Mouse (Mus musculus) heart, postnatal 0 days (tissue): Measurements from ENCODE around the gene Gorasp2. TPM values are rescaled to one million over a fixed set of nuclear protein-coding genes. Genes with fewer than 3 reads are reported as not detected.

Source experiments
- ATAC-seq: fragments of 200-750 bp; cut with Nextera tagmentation; 2 replicates; pipeline ENCODE4 v1.8.0; 2017; ENCODE audit warnings: low read depth, moderate number of reproducible peaks, moderate library complexity; ENCODE audit not compliant: insufficient read depth
- DNase-seq: peaks from one replicate; pipeline ENCODE4 v3.0.0-alpha.2; 2016; ENCODE audit warnings: low spot score
- H3K27ac ChIP-seq: fragments of 300-500 bp; sonication (generic); 2 replicates; pipeline ENCODE4 v1.5.1; 2014; ENCODE audit warnings: low read depth, mild to moderate bottlenecking
- H3K27me3 ChIP-seq: fragments of 300-500 bp; sonication (generic); 2 replicates; pipeline ENCODE4 v1.6.1; 2014; ENCODE audit warnings: low read length, mixed read lengths; ENCODE audit not compliant: control insufficient read depth, insufficient read depth
- H3K36me3 ChIP-seq: fragments of 300-500 bp; sonication (generic); replicated peaks from 2 replicates; pipeline ENCODE4 v1.6.1; 2014; ENCODE audit warnings: low read length, mixed read lengths; ENCODE audit not compliant: control insufficient read depth, insufficient read depth
- H3K4me1 ChIP-seq: fragments of 300-500 bp; sonication (generic); 2 replicates; pipeline ENCODE4 v1.6.1; 2014; ENCODE audit warnings: antibody characterized with exemption; ENCODE audit not compliant: control insufficient read depth, insufficient read depth
- H3K4me2 ChIP-seq: fragments of 300-500 bp; sonication (generic); 2 replicates; pipeline ENCODE4 v1.6.1; 2014; ENCODE audit warnings: low read depth, mild to moderate bottlenecking, low read length, moderate library complexity
- H3K4me3 ChIP-seq: fragments of 300-500 bp; sonication (generic); 2 replicates; pipeline ENCODE4 v1.5.1; 2014; ENCODE audit warnings: low read depth, low read length
- H3K9ac ChIP-seq: fragments of 300-500 bp; sonication (generic); replicated peaks from 2 replicates; pipeline ENCODE4 v1.6.1; 2014; ENCODE audit warnings: low read depth, low read length, mixed read lengths
- H3K9me3 ChIP-seq: fragments of 300-500 bp; sonication (generic); replicated peaks from 2 replicates; pipeline ENCODE4 v1.6.1; 2016; ENCODE audit warnings: low read length; ENCODE audit not compliant: control insufficient read depth
- CTCF ChIP-seq: IDR thresholded peaks from 2 replicates; pipeline ENCODE4 v1.5.1; 2016; ENCODE audit warnings: antibody characterized with exemption, control low read depth, low read depth
- EP300 ChIP-seq: IDR thresholded peaks from 2 replicates; pipeline ENCODE4 v1.6.1; 2016; ENCODE audit warnings: antibody characterized with exemption, low read depth
- WGBS: fragments of 180-500 bp; shearing (Covaris S2); extraction: QIAGEN DNeasy Blood & Tissue Kit; methylation state at CpG from one replicate; pipeline ENCODE4 v1.1.7; 2014; 5-methylcytosine and 5-hydroxymethylcytosine counted together
- polyA plus RNA-seq: library from polyadenylated mRNA; unstranded; fragments of >200 nt; fragmentation: Nextera tagmentation; extraction: Ambion mirVana; gene quantifications from 2 replicates; pipeline ENCODE4 v1.2.1, GENCODE M21; 2015
- total RNA-seq: library from RNA; depleted of rRNA; stranded (reverse); fragments of >200 nt; gene quantifications from 2 replicates; pipeline ENCODE4 v1.2.3, GENCODE M21; 2014; ENCODE audit warnings: low replicate concordance

Gorasp2 gene
- total and polyA plus RNA-seq, 2 experiments from 2014 or later = 79.8 to 116 TPM

DNA sequence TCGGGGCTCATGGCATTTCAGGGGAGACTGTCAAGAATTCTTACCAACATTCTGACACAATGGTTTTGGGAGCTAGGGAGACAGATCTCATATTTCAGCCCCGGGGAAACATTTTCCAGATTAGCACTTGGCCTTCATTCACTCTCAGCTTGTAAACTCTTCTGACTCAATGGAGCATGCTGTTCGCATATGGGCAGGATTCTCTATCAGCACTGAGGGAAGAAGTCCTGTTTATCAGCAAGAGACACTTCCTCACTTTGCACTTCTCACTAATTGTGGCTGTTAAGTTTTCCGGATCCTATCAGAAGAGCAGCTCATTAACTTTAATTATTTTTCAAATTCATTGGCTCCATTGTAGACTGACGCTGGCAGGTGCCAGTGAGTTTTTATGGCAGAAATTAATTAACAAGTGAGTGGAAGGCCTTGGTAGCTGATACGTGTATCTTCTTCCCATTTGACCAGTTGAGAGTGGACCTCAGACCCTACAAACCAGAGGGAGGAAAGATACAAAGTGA, 16.1 kb upstream of the Gorasp2 start:
- H3K27me3 ChIP-seq = no peaks in the 10 kb centered on the region
- H3K4me2 ChIP-seq = no peak overlapping the region
- ATAC-seq = no peak
- TF ChIP-seq CTCF = no peak
- no peak for TF ChIP-seq EP300
- H3K9me3 ChIP-seq = no peaks in the 10 kb centered on the region
- H3K36me3 ChIP-seq = no peaks in the 10 kb centered on the region
- no peak overlapping the region for H3K9ac ChIP-seq
- no peaks in the 10 kb centered on the region for H3K4me1 ChIP-seq
- WGBS = 65% methylated on average over 6 of the region's 6 CpGs
- H3K4me3 ChIP-seq = no peak overlapping the region
- no peak for DNase-seq
- no peak overlapping the region for H3K27ac ChIP-seq

DNA sequence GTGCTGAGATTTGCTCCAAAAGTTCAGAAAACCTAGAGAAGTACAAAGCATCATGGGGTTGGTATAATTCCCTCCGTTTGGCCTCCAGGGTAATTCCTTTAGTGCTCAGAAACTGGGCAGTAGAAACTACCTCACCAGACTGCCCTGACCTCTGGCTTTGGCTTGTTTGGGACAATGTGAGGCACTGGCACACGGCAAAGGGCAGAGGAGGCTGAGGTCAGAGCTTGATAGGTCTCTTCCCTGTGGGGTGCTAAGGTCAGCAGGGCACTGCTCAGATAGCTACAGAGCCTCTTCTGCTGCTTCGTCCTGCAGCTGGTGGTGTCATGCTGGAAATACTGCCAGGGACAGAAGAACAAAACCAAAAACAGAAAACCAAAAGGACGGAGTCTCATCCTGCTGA, 13.7 kb upstream of the Gorasp2 start:
- Histone ChIP-seq H3K9ac (no peak overlapping the region), H3K36me3 (no peaks in the 10 kb centered on the region), H3K27ac (no peak overlapping the region), H3K27me3 (no peaks in the 10 kb centered on the region), H3K9me3 (no peaks in the 10 kb centered on the region), H3K4me1 (no peaks in the 10 kb centered on the region), H3K4me2 (no peak overlapping the region), H3K4me3 (no peak overlapping the region)
- ATAC-seq = no peak
- TF ChIP-seq EP300 = no peak
- no peak for TF ChIP-seq CTCF
- DNase-seq = no peak
- 39% methylated on average over 4 of the region's 4 CpGs for WGBS

DNA sequence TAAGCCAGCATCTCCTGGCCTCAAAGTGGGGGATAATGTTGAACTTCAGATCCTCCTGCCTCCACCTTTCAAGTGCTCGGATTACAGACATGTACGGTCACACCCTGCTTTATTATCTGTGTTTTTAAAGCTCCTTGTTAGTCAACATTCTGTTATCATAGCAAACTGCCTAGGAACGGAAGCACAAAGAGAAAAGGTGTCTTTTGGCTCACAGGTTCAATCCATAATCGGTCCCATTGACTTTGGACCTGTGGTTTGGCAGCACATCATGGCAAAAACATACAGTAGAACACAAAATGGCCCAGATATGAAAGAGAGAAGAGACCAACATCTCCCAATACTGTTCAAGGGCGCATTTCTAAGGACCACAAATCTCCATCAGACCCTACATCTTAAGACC, 13.1 kb upstream of the Gorasp2 start:
- DNase-seq (no peak), ATAC-seq (no peak)
- Histone ChIP-seq H3K4me1 (no peaks in the 10 kb centered on the region), H3K4me2 (no peak overlapping the region), H3K9me3 (no peaks in the 10 kb centered on the region), H3K27me3 (no peaks in the 10 kb centered on the region), H3K27ac (no peak overlapping the region), H3K36me3 (no peaks in the 10 kb centered on the region), H3K4me3 (no peak overlapping the region), H3K9ac (no peak overlapping the region)
- 76% methylated on average over 5 of the region's 5 CpGs for WGBS
- TF ChIP-seq EP300 (no peak), CTCF (no peak)

DNA sequence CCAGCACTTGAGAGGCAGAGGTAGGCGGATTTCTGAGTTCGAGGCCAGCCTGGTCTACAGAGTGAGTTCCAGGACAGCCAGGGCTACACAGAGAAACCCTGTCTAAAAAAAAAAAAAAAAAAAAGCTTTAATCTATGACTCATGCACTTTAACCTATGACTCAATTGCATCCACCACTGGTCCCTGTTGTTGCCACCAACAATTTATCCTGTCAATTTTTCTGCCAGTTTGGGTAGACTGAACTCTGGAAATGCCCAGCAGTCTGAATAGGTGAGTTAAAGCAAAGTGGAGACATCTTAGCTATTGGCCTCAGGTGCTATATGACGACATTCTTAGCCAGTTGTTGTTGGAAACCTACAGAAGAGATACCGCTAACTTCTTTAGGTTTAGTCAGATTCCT, 11.9 kb upstream of the Gorasp2 start:
- no peak overlapping the region for H3K27ac ChIP-seq
- no peak overlapping the region for H3K4me2 ChIP-seq
- 78% methylated on average over 4 of the region's 4 CpGs for WGBS
- DNase-seq = no peak
- TF ChIP-seq CTCF (no peak), EP300 (no peak)
- H3K9ac ChIP-seq = no peak overlapping the region
- no peak overlapping the region for H3K4me3 ChIP-seq
- no peaks in the 10 kb centered on the region for H3K4me1 ChIP-seq
- no peaks in the 10 kb centered on the region for H3K27me3 ChIP-seq
- no peaks in the 10 kb centered on the region for H3K36me3 ChIP-seq
- no peaks in the 10 kb centered on the region for H3K9me3 ChIP-seq
- no peak for ATAC-seq

DNA sequence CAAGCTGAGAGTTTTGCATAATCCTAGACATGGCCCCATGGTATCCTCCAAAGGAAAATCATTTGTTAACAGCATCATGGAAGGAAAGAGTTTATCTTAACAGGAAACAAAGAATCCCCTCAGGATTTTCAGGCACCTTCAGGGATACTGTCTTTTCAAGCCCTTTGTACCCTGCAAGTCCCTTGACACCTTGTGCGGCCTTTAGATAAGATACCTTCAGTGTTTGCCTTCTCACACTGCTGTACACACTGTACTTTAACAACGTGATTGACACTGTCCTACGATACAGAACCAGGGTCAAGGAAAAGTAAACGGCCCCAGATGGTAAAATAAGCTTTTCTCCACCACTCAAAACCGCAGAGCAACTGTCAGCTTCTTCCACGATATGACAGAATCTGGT, 9.6 kb upstream of the Gorasp2 start:
- TF ChIP-seq EP300 (peak; percentile 75), CTCF (no peak)
- Histone ChIP-seq H3K36me3 (no peaks in the 10 kb centered on the region), H3K27me3 (no peaks in the 10 kb centered on the region), H3K4me3 (no peak overlapping the region), H3K4me1 (no peaks in the 10 kb centered on the region), H3K4me2 (no peak overlapping the region), H3K9ac (no peak overlapping the region), H3K27ac (no peak overlapping the region), H3K9me3 (no peaks in the 10 kb centered on the region)
- WGBS = 30% methylated on average over 6 of the region's 6 CpGs
- DNase-seq (no peak), ATAC-seq (peak; percentile 47; the same call in 1 of the 2 replicates)

DNA sequence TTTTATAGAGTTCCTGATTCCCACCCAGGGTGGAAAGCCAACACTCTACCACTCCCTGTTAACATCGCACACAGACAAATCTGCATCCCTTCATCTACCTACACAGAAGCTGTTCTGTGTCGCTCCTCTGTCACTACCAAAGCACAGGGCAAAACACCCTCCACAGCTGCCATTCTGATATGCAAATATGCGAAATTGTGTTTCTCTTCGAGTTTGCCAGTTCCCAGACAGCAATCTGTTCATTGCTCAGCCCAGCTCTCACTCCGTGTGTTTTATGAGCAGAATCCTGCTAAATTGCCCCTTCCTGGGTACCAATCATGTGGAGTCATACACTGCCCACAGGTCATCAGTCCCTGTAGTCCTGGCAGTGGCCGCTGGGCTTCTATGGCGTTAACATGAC, 4.3 kb upstream of the Gorasp2 start:
- WGBS = 57% methylated on average over 7 of the region's 7 CpGs
- Histone ChIP-seq H3K4me1 (no peaks in the 10 kb centered on the region), H3K4me3 (no peak overlapping the region), H3K36me3 (no peaks in the 10 kb centered on the region), H3K9me3 (no peaks in the 10 kb centered on the region), H3K27ac (no peak overlapping the region), H3K4me2 (no peak overlapping the region), H3K27me3 (no peaks in the 10 kb centered on the region), H3K9ac (no peak overlapping the region)
- DNase-seq (no peak), ATAC-seq (no peak)
- TF ChIP-seq CTCF = no peak
- TF ChIP-seq EP300 = no peak
